Mouse (Mus musculus): ENCODE measurements around the gene Vps35l.

GRCm38 (mm10) chr7:118769208-118769607 is 29.2 kb downstream of the Vps35l start:
- no peak for TF ChIP-seq POLR2A (IDR thresholded peaks at IDR 0.05; ENCODE audit: low read depth, low read length)
- TF ChIP-seq CTCF (conservative IDR thresholded peaks at IDR 0.05; ENCODE audit: insufficient read depth, insufficient read length, low read depth, low read length) = no peak

Data from kidney, adult 2 months (tissue).